Mouse (Mus musculus): ENCODE measurements at regions not wholly inside any gene's neighbourhood (a gene's known extent, or its start where the extent isn't known, plus 50 kb on each side); places are given as distances from the start of the nearest gene placed in this dataset.

DNA sequence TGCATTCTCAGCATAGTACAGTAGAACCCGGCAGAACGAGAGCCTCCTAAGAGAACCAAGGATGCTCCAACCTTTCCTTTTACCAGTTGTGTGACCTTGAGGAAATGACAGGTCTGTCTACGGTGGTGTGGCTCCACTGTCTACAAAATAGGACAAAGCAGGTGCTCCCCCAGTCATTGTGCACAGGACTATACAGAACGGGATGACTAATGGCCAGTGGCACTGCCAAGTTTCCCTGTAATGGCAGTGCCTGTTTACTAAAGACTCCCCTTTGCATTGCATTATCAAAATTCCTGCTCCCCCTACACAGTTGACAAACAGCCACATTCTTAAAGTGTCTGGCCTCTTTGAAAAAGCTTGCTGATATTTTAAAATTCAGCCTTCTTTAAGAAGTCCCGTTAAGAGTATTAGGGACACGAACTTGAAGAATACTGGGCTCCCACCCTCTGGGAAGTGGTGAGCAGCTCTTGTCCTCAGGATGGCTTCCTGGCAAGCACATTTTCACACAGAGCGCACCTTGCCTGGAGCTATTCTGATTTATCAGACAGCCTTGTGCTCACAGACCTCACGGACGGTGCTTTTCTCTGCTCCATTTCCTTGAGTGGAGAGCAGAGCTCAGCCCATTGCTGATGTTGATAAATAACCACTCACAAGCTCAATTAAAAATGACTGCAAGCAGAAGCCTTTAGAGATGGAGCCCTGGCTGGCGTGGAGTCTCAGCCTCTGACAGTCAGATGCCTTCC is 352.3 kb upstream of the Myt1l start:
- TF ChIP-seq GATA1 (IDR thresholded peaks at IDR 0.05; ENCODE audit: low read depth, low read length) (no peak), GABPA (IDR thresholded peaks at IDR 0.05; ENCODE audit: low read depth, low read length) (no peak), MAX (IDR thresholded peaks at IDR 0.05; ENCODE audit: low read length) (no peak), CHD1 (IDR thresholded peaks at IDR 0.05; ENCODE audit: low read depth, low read length) (no peak), MYC (IDR thresholded peaks at IDR 0.05; ENCODE audit: low read depth, low read length) (no peak), NRF1 (IDR thresholded peaks at IDR 0.05; ENCODE audit: insufficient read depth, low read depth, low read length, poor library complexity, severe bottlenecking) (no peak), CHD2 (IDR thresholded peaks at IDR 0.05; ENCODE audit: low read length) (no peak), POLR2AphosphoS2 (IDR thresholded peaks at IDR 0.05; ENCODE audit: low read length) (no peak), EP300 (IDR thresholded peaks at IDR 0.05; ENCODE audit: low read depth in 1 of 2, low read length in 2 of 2) (no peak), POLR2A (IDR thresholded peaks at IDR 0.05; ENCODE audit: control insufficient read depth in 1 of 2, insufficient read depth in 1 of 2, low read depth in 1 of 2, low read length in 2 of 2, poor library complexity in 1 of 2) (no peak)
- Histone ChIP-seq H3K36me3 (ENCODE audit: control insufficient read depth in 1 of 2, insufficient read depth in 2 of 2, low read length in 2 of 2) (no peaks in the 10 kb centered on the region), H3K79me2 (ENCODE audit: control insufficient read depth, insufficient read depth, low read length, poor library complexity) (no peaks in the 10 kb centered on the region), H3K9me3 (replicated peaks; ENCODE audit: insufficient read depth, low read length) (no peaks in the 10 kb centered on the region), H3K27me3 (ENCODE audit: control insufficient read depth in 1 of 2, insufficient read depth in 2 of 2, low read length in 2 of 2) (no peaks in the 10 kb centered on the region), H3K4me3 (ENCODE audit: control insufficient read depth in 1 of 2, insufficient read depth in 1 of 2, low read depth in 2 of 2, low read length in 2 of 2) (no peak overlapping the region), H3K9ac (ENCODE audit: control insufficient read depth, low read depth, low read length, poor library complexity, severe bottlenecking) (no peak overlapping the region), H3K27ac (ENCODE audit: control insufficient read depth, low read depth, low read length) (no peak overlapping the region), H3K4me1 (ENCODE audit: control insufficient read depth in 1 of 2, insufficient read depth in 2 of 2, low read length in 2 of 2) (no peaks in the 10 kb centered on the region)
- no peak for DNase-seq (ENCODE audit: low read depth, low spot score)

- H3K36me3 ChIP-seq (ENCODE audit: control insufficient read depth in 1 of 2, insufficient read depth in 2 of 2, low read length in 2 of 2), result no peaks in the 10 kb centered on the region
- no peak overlapping the region for H3K4me3 ChIP-seq (ENCODE audit: control insufficient read depth in 1 of 2, insufficient read depth in 1 of 2, low read depth in 2 of 2, low read length in 2 of 2)
- no peak overlapping the region for H3K27ac ChIP-seq (ENCODE audit: control insufficient read depth, low read depth, low read length)
- no peak for TF ChIP-seq NRF1 (IDR thresholded peaks at IDR 0.05; ENCODE audit: insufficient read depth, low read depth, low read length, poor library complexity, severe bottlenecking)
- no peak for TF ChIP-seq MYC (IDR thresholded peaks at IDR 0.05; ENCODE audit: low read depth, low read length)
- TF ChIP-seq SIN3A (IDR thresholded peaks at IDR 0.05; ENCODE audit: low read length), result no peak
- no peak for TF ChIP-seq MEF2A (IDR thresholded peaks at IDR 0.05; ENCODE audit: extremely low read depth, insufficient replicate concordance, low read depth, low read length, poor library complexity, severe bottlenecking)
- TF ChIP-seq CHD1 (IDR thresholded peaks at IDR 0.05; ENCODE audit: low read depth, low read length), result no peak
- no peak for TF ChIP-seq ETS1 (IDR thresholded peaks at IDR 0.05; ENCODE audit: low read depth, low read length)
- TF ChIP-seq RAD21 (IDR thresholded peaks at IDR 0.05; ENCODE audit: low read depth, low read length), result no peak
- TF ChIP-seq JUND (IDR thresholded peaks at IDR 0.05; ENCODE audit: low read depth, low read length), result no peak
- no peak for TF ChIP-seq USF1 (IDR thresholded peaks at IDR 0.05; ENCODE audit: low read depth, low read length)
- TF ChIP-seq ZMIZ1 (IDR thresholded peaks at IDR 0.05; ENCODE audit: low read depth, low read length), result no peak
- TF ChIP-seq POLR2AphosphoS5 (IDR thresholded peaks at IDR 0.05; ENCODE audit: borderline replicate concordance, low read depth, low read length), result no peak
- no peak for TF ChIP-seq USF2 (IDR thresholded peaks at IDR 0.05; ENCODE audit: borderline replicate concordance in 1 of 2, insufficient read depth in 1 of 2, low read depth in 1 of 2, low read length in 2 of 2)
- no peak for TF ChIP-seq MAX (IDR thresholded peaks at IDR 0.05; ENCODE audit: low read length)
- TF ChIP-seq E2F4 (IDR thresholded peaks at IDR 0.05; ENCODE audit: borderline replicate concordance, low read depth, low read length), result no peak
- TF ChIP-seq MXI1 (IDR thresholded peaks at IDR 0.05; ENCODE audit: low read depth, low read length), result no peak
- TF ChIP-seq KAT2A (conservative IDR thresholded peaks at IDR 0.05; ENCODE audit: low read depth, low read length), result no peak
- no peak for TF ChIP-seq HCFC1 (IDR thresholded peaks at IDR 0.05; ENCODE audit: low read depth, low read length)
- H3K27me3 ChIP-seq (ENCODE audit: control insufficient read depth in 1 of 2, insufficient read depth in 2 of 2, low read length in 2 of 2), result no peaks in the 10 kb centered on the region
- H3K9ac ChIP-seq (ENCODE audit: control insufficient read depth, low read depth, low read length, poor library complexity, severe bottlenecking), result no peak overlapping the region
- no peaks in the 10 kb centered on the region for H3K4me1 ChIP-seq (ENCODE audit: control insufficient read depth in 1 of 2, insufficient read depth in 2 of 2, low read length in 2 of 2)
- no peak for DNase-seq (ENCODE audit: low read depth, low spot score)
- no peaks in the 10 kb centered on the region for H3K79me2 ChIP-seq (ENCODE audit: control insufficient read depth, insufficient read depth, low read length, poor library complexity)
- H3K9me3 ChIP-seq (replicated peaks; ENCODE audit: insufficient read depth, low read length), result no peaks in the 10 kb centered on the region
These were observed 351.0 kb upstream of the Myt1l start for GRCm38 (mm10) chr12:29177145-29177544.

All from MEL (cell line).